Mouse (Mus musculus): ENCODE measurements at regions not wholly inside any gene's neighbourhood (a gene's known extent, or its start where the extent isn't known, plus 50 kb on each side); places are given as distances from the start of the nearest gene placed in this dataset.

- TF ChIP-seq POLR2A (IDR thresholded peaks at IDR 0.05; ENCODE audit: low read depth, low read length) (no peak), CTCF (IDR thresholded peaks at IDR 0.05; ENCODE audit: extremely low read depth, insufficient read length, insufficient replicate concordance, low read depth, low read length) (no peak)
Measured at GRCm38 (mm10) chr14:71963389-71964169, 528.1 kb downstream of the Gm9195 start.
